Mouse (Mus musculus) liver, embryonic 14.5 days (tissue): ENCODE measurements around the gene Rbms3. TPM values are rescaled to one million over a fixed set of nuclear protein-coding genes. Genes with fewer than 3 reads are reported as not detected.

Experiments
- ATAC-seq: fragments of 200-750 bp; cut with Nextera tagmentation; 2 replicates; pipeline ENCODE4 v1.8.0; 2017; ENCODE audit warnings: moderate number of reproducible peaks, mild to moderate bottlenecking, moderate library complexity; ENCODE audit not compliant: insufficient read depth
- DNase-seq, 3 experiments: peaks; one replicate each; pipeline ENCODE4 v3.0.0-alpha.2; 2012 to 2013; ENCODE audit warnings: low read depth in 3 of 3, low spot score in 3 of 3
- H3K27ac ChIP-seq: fragments of 300-500 bp; sonication (generic); 2 replicates; pipeline ENCODE4 v1.5.1; 2014; ENCODE audit warnings: moderate library complexity, mild to moderate bottlenecking, control low read depth, inconsistent platforms
- H3K27me3 ChIP-seq: fragments of 300-500 bp; sonication (generic); 2 replicates; pipeline ENCODE4 v1.6.1; 2014; ENCODE audit warnings: mild to moderate bottlenecking, low read length, moderate library complexity; ENCODE audit not compliant: control insufficient read depth, insufficient read depth
- H3K36me3 ChIP-seq: fragments of 300-500 bp; sonication (generic); replicated peaks from 2 replicates; pipeline ENCODE4 v1.6.1; 2014; ENCODE audit warnings: low read depth; ENCODE audit not compliant: control insufficient read depth, insufficient read depth
- H3K4me1 ChIP-seq, 2 experiments: fragments of 200-500 bp in 1 of 2; fragments of 300-500 bp in 1 of 2; sonication (generic) in 1 of 2; replicated peaks; 2 replicates each; pipeline ENCODE4 v1.6.1; 2012 to 2014; ENCODE audit warnings: antibody characterized with exemption in 1 of 2, inconsistent platforms in 1 of 2, low read length in 1 of 2; ENCODE audit not compliant: control insufficient read depth in 2 of 2, insufficient read depth in 2 of 2
- H3K4me2 ChIP-seq: fragments of 300-500 bp; sonication (generic); 2 replicates; pipeline ENCODE4 v1.6.1; 2014; ENCODE audit warnings: low read depth, mild to moderate bottlenecking, control low read depth, moderate library complexity
- H3K4me3 ChIP-seq, 2 experiments: fragments of 200-500 bp in 1 of 2; fragments of 300-500 bp in 1 of 2; sonication (generic) in 1 of 2; 2 replicates each; pipeline ENCODE4 v1.5.1; 2012 to 2014; ENCODE audit warnings: low read depth in 2 of 2, low read length in 2 of 2, mild to moderate bottlenecking in 2 of 2, control low read depth in 1 of 2, inconsistent platforms in 1 of 2, moderate library complexity in 1 of 2; ENCODE audit not compliant: insufficient read depth in 1 of 2
- H3K9ac ChIP-seq: fragments of 300-500 bp; sonication (generic); replicated peaks from 2 replicates; pipeline ENCODE4 v1.6.1; 2014; ENCODE audit warnings: mild to moderate bottlenecking, control low read depth, moderate library complexity
- H3K9me3 ChIP-seq: fragments of 300-500 bp; sonication (generic); 2 replicates; pipeline ENCODE4 v1.6.1; 2016; ENCODE audit warnings: low read length, mixed read lengths; ENCODE audit not compliant: control insufficient read depth
- CTCF ChIP-seq: IDR thresholded peaks from 2 replicates; pipeline ENCODE4 v1.5.1; 2016; ENCODE audit warnings: antibody characterized with exemption, low read depth, control low read depth
- EP300 ChIP-seq: IDR thresholded peaks from 2 replicates; pipeline ENCODE4 v1.6.1; 2016; ENCODE audit warnings: antibody characterized with exemption, low read depth
- WGBS: fragments of 180-500 bp; shearing (Covaris S2); extraction: QIAGEN DNeasy Blood & Tissue Kit; methylation state at CpG from one replicate; pipeline ENCODE4 v1.1.7; 2014; ENCODE audit not compliant: insufficient replicate concordance; 5-methylcytosine and 5-hydroxymethylcytosine counted together
- polyA plus RNA-seq, 2 experiments: library from polyadenylated mRNA; depleted of rRNA in 1 of 2; stranded (reverse) in 1 of 2; unstranded in 1 of 2; fragments of >200 nt; fragmentation: Nextera tagmentation in 1 of 2; extraction: Ambion mirVana in 1 of 2; gene quantifications; 2 replicates each; pipeline versions ENCODE4 v1.2.1 to v1.2.3; 2012 to 2014

Gene Rbms3
- polyA plus RNA-seq, 2 experiments: 0.88 to 2.4 TPM

DNA sequence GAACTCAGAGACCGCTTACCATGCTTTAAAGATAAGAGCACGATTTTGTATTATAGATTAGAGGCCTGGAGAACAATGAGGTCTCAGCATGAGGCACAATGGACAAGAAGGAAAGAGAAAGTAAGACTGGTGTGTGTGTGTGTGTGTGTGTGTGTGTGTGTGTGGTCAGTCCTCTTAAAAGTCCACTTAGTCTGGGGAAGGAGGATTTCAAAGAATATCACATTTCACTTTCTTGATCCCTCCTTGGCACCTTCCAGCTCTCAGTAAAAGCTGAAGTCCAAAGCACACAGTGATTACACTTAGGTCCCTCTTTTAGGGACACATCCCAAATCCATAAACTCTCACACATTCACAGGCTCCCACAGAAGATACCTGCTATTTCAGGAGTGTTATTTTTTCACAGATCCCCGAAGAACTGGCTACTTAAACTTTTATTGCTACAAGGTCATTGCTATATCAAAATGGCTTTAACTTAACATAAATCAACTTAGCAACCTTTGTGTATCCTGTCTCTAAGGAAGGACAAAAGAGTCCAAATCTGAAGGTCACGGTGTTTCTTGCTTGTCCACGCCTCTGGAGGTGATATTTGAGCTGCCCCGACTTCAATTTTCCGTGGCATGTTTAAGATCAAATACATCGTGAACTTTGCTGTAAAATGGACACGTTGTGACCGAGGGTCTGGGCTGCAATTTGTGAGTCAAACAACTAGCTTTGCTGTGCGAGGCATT is 880.7 kb downstream of the Rbms3 start:
- Histone ChIP-seq H3K36me3 (no peaks in the 10 kb centered on the region), H3K4me1 (no peaks in the 10 kb centered on the region), H3K27ac (no peak overlapping the region), H3K4me2 (no peak overlapping the region), H3K4me3 (no peak overlapping the region), H3K27me3 (no peaks in the 10 kb centered on the region), H3K9ac (no peak overlapping the region), H3K9me3 (no peaks in the 10 kb centered on the region)
- TF ChIP-seq EP300 (no peak), CTCF (no peak)
- 54% methylated on average over 11 of the region's 11 CpGs for WGBS
- DNase-seq (no peak), ATAC-seq (no peak)

DNA sequence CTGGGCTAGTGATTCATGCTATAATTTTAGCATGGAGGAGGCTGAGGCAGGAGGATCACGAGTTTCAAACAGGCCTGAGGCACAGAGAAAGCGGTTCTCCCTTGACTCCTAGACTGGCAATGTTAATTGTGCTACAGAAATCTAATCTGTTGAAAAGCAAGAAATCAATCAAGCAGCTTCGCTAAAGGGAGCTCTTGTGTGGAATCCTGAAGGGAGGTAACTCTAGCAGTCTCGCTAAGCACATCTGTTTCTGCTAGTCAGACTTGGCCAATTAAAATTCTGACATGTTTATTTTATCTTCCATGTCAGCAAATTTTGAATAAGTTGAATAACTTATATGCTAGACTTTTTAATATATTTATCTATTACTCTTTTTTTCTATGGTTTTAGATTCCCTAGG is 881.4 kb downstream of the Rbms3 start:
- Histone ChIP-seq H3K4me1 (no peaks in the 10 kb centered on the region), H3K4me2 (no peak overlapping the region), H3K27me3 (no peaks in the 10 kb centered on the region), H3K9ac (no peak overlapping the region), H3K9me3 (no peaks in the 10 kb centered on the region), H3K27ac (no peak overlapping the region), H3K36me3 (no peaks in the 10 kb centered on the region), H3K4me3 (no peak overlapping the region)
- WGBS: 62% methylated on average over 4 of the region's 4 CpGs
- no peak for ATAC-seq
- TF ChIP-seq CTCF (no peak), EP300 (no peak)
- DNase-seq: no peak

DNA sequence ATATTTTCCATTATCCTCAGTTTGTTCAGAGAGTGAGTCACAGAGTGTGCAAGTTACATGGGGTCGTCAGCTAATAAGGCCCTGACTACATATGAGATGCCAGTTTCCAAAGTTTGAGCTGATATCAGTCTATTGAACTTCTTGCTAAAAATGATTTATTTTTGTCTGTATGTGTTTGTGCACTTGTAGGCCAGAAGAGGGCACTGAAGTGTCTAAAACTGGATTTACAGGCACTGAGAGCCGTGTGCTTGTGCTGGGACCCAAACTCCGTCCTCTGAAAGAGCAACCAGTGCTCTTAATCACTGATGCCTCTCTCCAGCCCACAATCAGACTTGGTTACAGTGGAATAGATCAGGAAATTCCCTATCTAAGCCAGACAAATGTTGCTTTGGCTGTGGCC is 882.8 kb downstream of the Rbms3 start:
- Histone ChIP-seq H3K9me3 (no peaks in the 10 kb centered on the region), H3K4me3 (no peak overlapping the region), H3K36me3 (no peaks in the 10 kb centered on the region), H3K4me2 (no peak overlapping the region), H3K9ac (no peak overlapping the region), H3K4me1 (no peaks in the 10 kb centered on the region), H3K27me3 (no peaks in the 10 kb centered on the region), H3K27ac (no peak overlapping the region)
- no peak for TF ChIP-seq CTCF
- TF ChIP-seq EP300: no peak
- ATAC-seq (no peak), DNase-seq (no peak)
- WGBS: 45% methylated on average over 3 of the region's 3 CpGs

DNA sequence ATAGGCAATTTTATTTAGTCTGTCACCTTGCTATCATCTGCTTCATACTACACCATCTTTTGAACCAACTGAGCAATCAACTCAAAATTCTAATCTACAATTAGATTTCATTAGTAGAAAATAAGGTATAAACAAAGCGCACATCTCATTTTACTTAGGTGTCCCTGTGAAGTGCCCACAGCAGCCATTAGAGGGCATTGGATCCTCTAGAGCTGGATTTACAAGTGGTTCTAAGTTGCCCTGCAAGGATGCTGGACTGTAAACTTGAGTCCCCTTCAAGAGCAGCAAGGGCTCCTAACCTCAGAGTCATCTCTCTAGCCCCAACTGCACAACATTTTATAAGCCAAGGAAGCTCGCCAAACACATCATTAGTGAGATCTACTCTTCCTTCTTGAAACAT is 891.9 kb downstream of the Rbms3 start:
- 53% methylated on average over 2 of the region's 2 CpGs for WGBS
- DNase-seq (no peak), ATAC-seq (no peak)

DNA sequence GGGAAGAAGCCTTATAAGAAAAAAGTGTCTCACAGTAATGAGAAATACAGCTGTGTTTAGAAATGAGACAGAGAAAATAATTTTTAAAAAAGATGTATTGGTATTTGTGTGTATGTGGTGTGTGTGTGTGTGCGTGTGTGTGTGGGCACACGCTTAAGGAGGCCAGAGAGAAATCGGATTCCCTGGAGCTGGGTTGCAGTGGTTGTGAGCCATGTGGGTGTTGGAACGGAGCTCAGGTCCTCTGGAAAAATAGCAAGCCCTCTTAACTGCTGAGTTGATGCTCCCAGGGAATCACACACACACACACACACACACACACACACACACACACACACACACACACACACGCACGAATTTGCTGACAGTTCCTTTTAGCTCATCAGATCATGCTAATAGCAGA is 900.5 kb downstream of the Rbms3 start:
- Histone ChIP-seq H3K4me3 (no peak overlapping the region), H3K36me3 (no peaks in the 10 kb centered on the region), H3K4me2 (no peak overlapping the region), H3K9ac (no peak overlapping the region), H3K27ac (no peak overlapping the region), H3K9me3 (no peaks in the 10 kb centered on the region), H3K4me1 (no peaks in the 10 kb centered on the region), H3K27me3 (no peaks in the 10 kb centered on the region)
- ATAC-seq: no peak
- WGBS: 65% methylated on average over 6 of the region's 6 CpGs
- DNase-seq: no peak
- TF ChIP-seq EP300 (no peak), CTCF (no peak)

More for the DNA sequence above, 891.9 kb downstream of the Rbms3 start:
- Histone ChIP-seq H3K4me2 (no peak overlapping the region), H3K36me3 (no peaks in the 10 kb centered on the region), H3K27me3 (no peaks in the 10 kb centered on the region), H3K4me1 (no peaks in the 10 kb centered on the region), H3K27ac (no peak overlapping the region), H3K4me3 (no peak overlapping the region), H3K9ac (no peak overlapping the region), H3K9me3 (no peaks in the 10 kb centered on the region)
- TF ChIP-seq CTCF (no peak), EP300 (no peak)
